15 mouse cellular contexts compared by ENCODE assay signal in the genomic region with DNA sequence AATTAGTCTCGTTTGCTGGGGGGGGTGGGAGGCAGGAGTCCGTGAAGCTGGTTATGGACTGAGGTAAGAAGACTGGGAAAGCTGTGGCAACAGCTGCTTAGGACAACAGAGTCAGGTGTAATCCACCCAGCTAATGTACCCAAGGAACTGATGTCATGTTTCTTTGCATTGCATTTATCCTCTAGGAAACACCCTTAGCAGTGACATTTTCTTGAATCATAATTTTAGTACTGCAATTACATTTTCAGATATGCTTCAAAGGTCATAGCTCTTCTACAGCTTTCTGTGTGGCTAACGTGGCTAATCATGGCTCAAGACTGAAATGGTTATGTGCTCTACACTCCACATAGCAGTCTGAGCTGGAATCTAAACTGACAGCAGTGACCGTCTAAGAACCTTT. TPM values are rescaled to one million over a fixed set of nuclear protein-coding genes. Genes with fewer than 3 reads are reported as not detected.
DNase-seq lines count a peak whose midpoint lies in the region; ATAC-seq lines count a peak whose summit lies in the region.
"Had no signal": no experiment of that assay in that cellular context is flagged by ENCODE, and none has a peak within 500 bp of the region (broad histone marks: within the 10 kb centered on the region; RNA-seq: fewer than 3 reads in every experiment).

No protein-coding gene starts in this region.

- H3K9ac ChIP-seq in liver, embryonic 11.5 days (ENCODE audit: low read depth, low read length) = no peak overlapping the region
- 0 out of 2 replicates have a peak overlapping the region, but pooled peaks have one; percentile 9 for H3K9ac ChIP-seq in midbrain, embryonic 14.5 days (replicated peaks; ENCODE audit: low read length)
- H3K9ac ChIP-seq: embryonic facial prominence, embryonic 12.5 days; forebrain, embryonic 13.5 days; heart, embryonic 15.5 days; hindbrain, embryonic 15.5 days had no signal

- H3K27me3 ChIP-seq in liver, embryonic 11.5 days (replicated peaks; ENCODE audit: control insufficient read depth, insufficient read depth, low read length) = no peaks in the 10 kb centered on the region
- no peaks in the 10 kb centered on the region for H3K27me3 ChIP-seq in midbrain, embryonic 14.5 days (ENCODE audit: control insufficient read depth, insufficient read depth, low read length)
- H3K27me3 ChIP-seq: embryonic facial prominence, embryonic 12.5 days; forebrain, embryonic 13.5 days; heart, embryonic 15.5 days; hindbrain, embryonic 15.5 days had no signal

- peak; percentile 13 for DNase-seq in heart, adult 11 months
- DNase-seq in heart, postnatal 4 days = no peak
- DNase-seq in liver, embryonic 11.5 days (ENCODE audit: low spot score) = no peak
- DNase-seq in liver = no peak
- peak; percentile 57 for DNase-seq in large intestine, adult 2 months (ENCODE audit: low read depth, low spot score)
- DNase-seq in midbrain, embryonic 14.5 days = no peak
- DNase-seq in embryo, embryonic 10.5 days (ENCODE audit: low spot score) = no peak
- DNase-seq: cerebellum, adult 11-12 months; cerebellum, postnatal 36 days; thymus, postnatal 25 days had no signal

- no peak overlapping the region for H3K27ac ChIP-seq in liver, embryonic 11.5 days (ENCODE audit: low read depth, low read length)
- no peak overlapping the region for H3K27ac ChIP-seq in midbrain, embryonic 14.5 days (replicated peaks; ENCODE audit: low read depth, low read length)
- H3K27ac ChIP-seq: embryonic facial prominence, embryonic 12.5 days; forebrain, embryonic 13.5 days; heart, embryonic 15.5 days; hindbrain, embryonic 15.5 days had no signal

- H3K4me3 ChIP-seq in liver, embryonic 11.5 days (ENCODE audit: low read depth, low read length) = no peak overlapping the region
- no peak overlapping the region for H3K4me3 ChIP-seq in midbrain, embryonic 14.5 days (replicated peaks; ENCODE audit: low read depth, low read length)
- H3K4me3 ChIP-seq: embryonic facial prominence, embryonic 12.5 days; forebrain, embryonic 13.5 days; heart, embryonic 15.5 days; hindbrain, embryonic 15.5 days had no signal

- ATAC-seq in liver, embryonic 11.5 days (replicated peaks; ENCODE audit: low FRiP score) = no peak
- no peak for ATAC-seq in midbrain, embryonic 14.5 days (ENCODE audit: low FRiP score, low TSS enrichment)
- ATAC-seq: activated CD4-positive, CD25-positive, alpha-beta regulatory T cell, adult 4 months; forebrain, embryonic 13.5 days had no signal

- 71% methylated on average over 4 of the region's 4 CpGs for WGBS in liver, embryonic 11.5 days
- WGBS in large intestine, adult 2 months = 49% methylated on average over 4 of the region's 4 CpGs
- 67% methylated on average over 4 of the region's 4 CpGs for WGBS in midbrain, embryonic 14.5 days

- no peaks in the 10 kb centered on the region for H3K36me3 ChIP-seq in liver, embryonic 11.5 days (ENCODE audit: control insufficient read depth, insufficient read depth, low read length)
- no peaks in the 10 kb centered on the region for H3K36me3 ChIP-seq in midbrain, embryonic 14.5 days (ENCODE audit: control insufficient read depth, insufficient read depth, low read length)
- H3K36me3 ChIP-seq: embryonic facial prominence, embryonic 12.5 days; heart, embryonic 15.5 days; hindbrain, embryonic 15.5 days had no signal

- H3K4me1 ChIP-seq in liver, embryonic 11.5 days (replicated peaks; ENCODE audit: control insufficient read depth, insufficient read depth, low read length) = peaks cover 14% of the 10 kb centered on the region
- peaks cover 7% of the 10 kb centered on the region for H3K4me1 ChIP-seq in midbrain, embryonic 14.5 days (ENCODE audit: control insufficient read depth, insufficient read depth, low read length)

- no peaks in the 10 kb centered on the region for H3K9me3 ChIP-seq in liver, embryonic 11.5 days (ENCODE audit: control insufficient read depth, low read length)
- H3K9me3 ChIP-seq in midbrain, embryonic 14.5 days (ENCODE audit: control insufficient read depth, low read length) = no peaks in the 10 kb centered on the region
- H3K9me3 ChIP-seq: embryonic facial prominence, embryonic 12.5 days; forebrain, embryonic 13.5 days; heart, embryonic 15.5 days; hindbrain, embryonic 15.5 days had no signal

- peak overlapping the region; percentile 11; the same call in 1 of the 2 replicates for H3K4me2 ChIP-seq in liver, embryonic 11.5 days
- H3K4me2 ChIP-seq in midbrain, embryonic 14.5 days (ENCODE audit: low read length) = no peak overlapping the region
- H3K4me2 ChIP-seq: embryonic facial prominence, embryonic 12.5 days; forebrain, embryonic 13.5 days; heart, embryonic 15.5 days; hindbrain, embryonic 15.5 days had no signal

RNA-seq across cellular contexts. Expression of a gene that starts 2.9 kb away (rescaled TPM):
- total RNA-seq in heart, postnatal 4 days (2021) = 10 to 100 TPM; 35.1 to 39.1 TPM
- 10.0 and 10.7 TPM in 2 replicates for polyA plus RNA-seq in liver, embryonic 11.5 days (2014; fragmentation: Nextera tagmentation; extraction: Ambion mirVana)
- polyA plus RNA-seq in large intestine, adult 2 months (2012; rRNA removed) = 5.7 and 8.1 TPM in 2 replicates
- 29.0 and 30.3 TPM in 2 replicates for polyA plus RNA-seq in midbrain, embryonic 14.5 days (2014; fragmentation: Nextera tagmentation; extraction: Ambion mirVana)

Comparison
In these comparisons a context has a peak if more than half of its experiments do, and no peak if none do; other contexts are left out.
1. DNase-seq: peak in heart, adult 11 months (single experiment) and large intestine, adult 2 months (single experiment); none in heart, postnatal 4 days (single experiment), liver, embryonic 11.5 days (single experiment), liver (single experiment), midbrain, embryonic 14.5 days (single experiment) and embryo, embryonic 10.5 days (single experiment).